Mouse (Mus musculus) lung, postnatal 14 days (tissue): Measurements from ENCODE around the gene Pter.

Experiments
- DNase-seq: peaks from one replicate; pipeline ENCODE4 v3.0.0; 2021

Pter gene

GRCm38 (mm10) chr2:12923804-12924591 lies at the start of gene Pter:
TSS of gene Pter (plus strand) at chr2:12924041.
- peak; percentile 87 for DNase-seq

- no peak for DNase-seq
Observed at GRCm38 (mm10) chr2:12874232-12874631, 49.6 kb upstream of the Pter start.

- no peak for DNase-seq
Observed at GRCm38 (mm10) chr2:12879492-12879891, 44.3 kb upstream of the Pter start.

GRCm38 (mm10) chr2:12881009-12881408 lies 42.8 kb upstream of the Pter start:
- DNase-seq: no peak

GRCm38 (mm10) chr2:12883276-12883914 lies 40.4 kb upstream of the Pter start:
- peak; percentile 0 for DNase-seq

- no peak for DNase-seq
Observed at GRCm38 (mm10) chr2:12887015-12887414, 36.8 kb upstream of the Pter start.

- DNase-seq: no peak
Observed at GRCm38 (mm10) chr2:12905786-12906185, 18.1 kb upstream of the Pter start.

- DNase-seq: no peak
Observed at GRCm38 (mm10) chr2:12925643-12926042, 1.8 kb downstream of the Pter start.

- DNase-seq: no peak
Observed at GRCm38 (mm10) chr2:12930338-12930737, 6.5 kb downstream of the Pter start.

GRCm38 (mm10) chr2:12933905-12934304 lies 10.1 kb downstream of the Pter start:
- no peak for DNase-seq

- no peak for DNase-seq
Observed at GRCm38 (mm10) chr2:12935286-12935685, 11.4 kb downstream of the Pter start.

- DNase-seq: no peak
Observed at GRCm38 (mm10) chr2:12937461-12938217, 13.8 kb downstream of the Pter start.

- no peak for DNase-seq
Observed at GRCm38 (mm10) chr2:12938641-12939040, 14.8 kb downstream of the Pter start.

GRCm38 (mm10) chr2:12956703-12957424 lies 33.0 kb downstream of the Pter start:
- DNase-seq: no peak

GRCm38 (mm10) chr2:12970049-12970724 lies 46.3 kb downstream of the Pter start:
- DNase-seq: no peak

- no peak for DNase-seq
Observed at GRCm38 (mm10) chr2:12973752-12974151, 49.9 kb downstream of the Pter start.

GRCm38 (mm10) chr2:12977367-12977766 lies 53.5 kb downstream of the Pter start:
- no peak for DNase-seq

GRCm38 (mm10) chr2:12978771-12979170 lies 54.9 kb downstream of the Pter start:
- no peak for DNase-seq

- no peak for DNase-seq
Observed at GRCm38 (mm10) chr2:12984901-12985732, 61.3 kb downstream of the Pter start.

GRCm38 (mm10) chr2:13000026-13000425 lies 76.2 kb downstream of the Pter start:
- no peak for DNase-seq

- DNase-seq: no peak
Observed at GRCm38 (mm10) chr2:13008433-13008832, 84.6 kb downstream of the Pter start.
